Mouse (Mus musculus) ovary, postnatal 10 days (tissue): Measurements from ENCODE around the gene Ptms.
"Not testable (repeated sequence)": the region's sequence is repeated elsewhere in the genome, so short reads cannot be mapped to it uniquely, and the experiment has no call there.

Experiments
- DNase-seq: peaks from one replicate; pipeline ENCODE4 v3.0.0; 2022; ENCODE audit warnings: low spot score

The Ptms gene

DNA sequence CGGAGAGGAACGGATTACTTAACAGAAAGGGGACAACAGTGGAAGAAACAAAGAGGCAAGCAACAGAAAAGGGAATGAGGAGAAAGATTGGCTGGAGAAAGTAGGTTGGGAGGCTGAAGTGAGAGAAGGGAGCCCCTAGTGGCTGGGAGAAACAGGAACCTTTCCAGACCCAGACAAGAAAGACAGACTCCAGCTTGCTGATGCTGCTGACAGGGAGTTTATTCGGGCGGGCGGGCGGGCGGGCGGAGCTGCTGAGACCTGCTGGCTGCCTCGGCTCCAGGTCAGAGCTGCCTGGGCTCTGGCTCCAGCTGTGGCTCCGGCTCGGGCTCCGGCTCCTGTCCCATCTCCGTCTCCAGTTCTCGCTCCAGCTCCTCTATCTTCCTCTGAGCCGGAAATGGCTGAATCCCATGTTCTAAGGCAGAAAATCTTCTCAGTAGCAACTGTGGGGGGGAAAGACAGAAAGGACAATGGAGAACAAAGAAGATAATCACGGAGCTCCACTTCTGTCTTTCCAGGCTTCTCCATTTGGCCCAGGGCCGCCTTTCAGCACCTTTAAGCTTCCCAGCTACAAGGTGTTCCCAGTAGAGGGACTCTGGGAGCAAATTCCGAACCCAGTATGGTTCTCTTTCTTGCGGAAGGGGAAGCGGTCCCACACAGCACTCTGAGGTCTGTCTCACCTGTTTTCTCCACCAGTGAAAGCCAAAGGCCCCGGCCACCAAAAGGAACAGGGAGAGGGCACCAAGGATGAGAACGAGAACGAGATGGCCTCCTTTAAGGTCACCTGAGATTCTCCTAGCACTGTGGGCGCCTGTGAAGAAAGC, 15.5 kb downstream of the Ptms start:
- no peak for DNase-seq

DNA sequence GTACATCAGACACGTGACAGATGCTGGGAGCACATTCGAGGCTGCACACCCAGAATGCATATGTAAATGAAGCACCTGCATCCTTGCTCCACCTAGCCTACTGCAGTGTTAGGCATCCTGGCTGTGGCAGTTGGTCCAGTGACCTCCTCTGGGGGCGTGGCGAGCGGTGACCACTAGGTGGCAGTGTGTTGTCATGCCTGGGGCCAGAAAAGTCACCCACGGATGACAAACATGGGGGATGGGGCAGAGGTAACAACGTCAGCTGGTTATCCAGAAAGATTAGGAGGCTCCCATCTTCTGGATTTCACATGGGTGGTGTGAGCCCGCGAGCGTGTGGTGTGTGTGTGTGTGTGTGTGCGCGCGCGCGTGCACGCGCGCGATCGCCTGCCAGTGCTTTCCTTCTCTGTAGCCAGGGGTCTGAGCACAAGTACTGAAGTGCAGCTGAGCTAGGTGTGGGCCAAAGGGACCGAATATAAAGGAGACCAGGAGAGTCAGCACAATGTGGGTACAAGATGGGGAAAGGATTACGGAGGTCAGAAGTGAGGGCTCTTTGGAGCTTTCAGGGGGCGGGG, 16.2 kb downstream of the Ptms start:
- peak; percentile 96 for DNase-seq

DNA sequence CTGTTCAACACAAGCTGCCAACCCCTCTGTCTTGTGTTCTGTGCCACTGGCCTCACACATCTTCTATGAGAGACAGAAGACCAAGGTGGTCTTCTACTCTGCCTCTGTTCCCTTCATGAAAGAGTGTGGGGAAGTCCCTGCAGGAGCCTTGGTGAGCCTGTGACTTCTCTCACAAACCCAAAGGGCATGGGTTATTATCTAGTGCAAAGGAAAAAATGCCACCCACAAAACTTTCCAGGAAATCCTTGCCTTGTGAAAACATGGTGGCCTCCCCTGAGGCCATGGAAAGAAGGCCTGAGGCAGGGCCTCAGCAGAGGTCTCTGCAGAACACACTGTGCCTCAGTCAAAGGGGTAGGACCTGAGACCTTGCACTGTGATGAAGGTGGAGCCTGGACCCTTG, 18.1 kb downstream of the Ptms start:
- no peak for DNase-seq

DNA sequence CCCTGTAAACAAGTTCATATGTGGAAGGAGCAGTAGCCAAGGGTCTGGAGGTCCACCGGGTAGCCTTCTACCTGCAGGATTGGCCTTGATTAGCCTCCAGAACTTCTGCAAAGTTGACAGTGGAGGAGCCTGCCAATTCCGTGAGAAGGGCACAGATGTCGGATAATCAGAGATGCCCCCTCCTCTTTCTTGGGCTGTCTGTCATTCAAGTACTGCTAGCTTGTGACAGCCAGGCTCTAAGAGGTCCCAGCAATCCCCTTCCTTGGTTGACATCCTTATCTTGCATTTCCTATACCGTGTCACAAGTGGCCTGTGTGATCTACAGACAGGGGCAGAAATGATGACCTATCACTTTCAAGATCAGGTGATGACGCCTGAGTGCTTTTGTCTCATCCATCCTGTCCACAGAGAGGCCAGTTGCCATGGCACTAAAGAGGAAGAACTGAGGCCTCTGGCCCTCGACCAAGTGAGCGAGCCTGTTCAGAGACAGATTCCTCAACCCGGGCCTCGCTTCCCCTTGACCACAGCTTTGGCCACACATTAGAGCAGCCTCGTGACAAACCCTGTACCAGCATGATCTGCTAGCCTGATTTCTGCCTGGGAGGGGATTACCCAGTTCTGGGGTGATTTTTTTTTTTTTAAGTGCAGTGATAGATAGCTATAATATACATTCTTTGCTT, 19.0 kb downstream of the Ptms start:
- DNase-seq, result no peak

DNA sequence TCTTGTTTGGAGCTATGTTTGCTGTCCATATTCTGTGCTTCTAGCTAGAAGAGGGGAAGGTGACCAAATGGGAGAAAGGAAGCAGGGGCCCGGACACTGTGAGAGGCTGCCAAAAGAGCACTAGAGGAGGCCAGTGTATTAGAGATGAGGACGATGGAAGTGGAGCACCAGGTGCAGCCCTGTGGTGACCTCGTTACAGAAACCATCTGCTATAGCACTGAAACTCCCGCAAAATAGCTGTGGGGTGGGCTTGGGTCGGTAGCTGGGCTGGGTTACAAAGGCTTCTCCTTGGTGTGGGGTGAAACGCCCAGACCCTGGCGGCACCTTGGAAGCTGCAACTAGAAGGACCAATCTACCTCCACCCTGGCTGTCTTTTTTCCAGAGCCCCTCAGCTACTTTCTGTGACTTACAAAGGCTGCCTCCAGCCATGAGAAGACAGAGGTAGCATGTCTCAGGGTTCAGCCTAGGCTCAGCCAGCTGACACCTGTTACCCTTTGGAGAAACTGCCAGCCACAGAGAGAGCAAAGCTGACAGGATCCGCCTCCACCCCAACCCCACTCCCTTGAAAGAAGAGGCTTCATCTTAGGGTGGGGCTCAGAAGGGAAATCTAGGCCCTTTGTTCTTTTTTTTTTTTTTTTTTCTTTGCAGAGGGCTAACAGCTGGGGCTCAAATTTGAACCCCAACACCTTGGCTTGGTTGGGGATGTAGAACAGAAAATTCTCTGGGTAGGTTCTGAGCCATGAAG, 19.7 kb downstream of the Ptms start:
- DNase-seq, result no peak

DNA sequence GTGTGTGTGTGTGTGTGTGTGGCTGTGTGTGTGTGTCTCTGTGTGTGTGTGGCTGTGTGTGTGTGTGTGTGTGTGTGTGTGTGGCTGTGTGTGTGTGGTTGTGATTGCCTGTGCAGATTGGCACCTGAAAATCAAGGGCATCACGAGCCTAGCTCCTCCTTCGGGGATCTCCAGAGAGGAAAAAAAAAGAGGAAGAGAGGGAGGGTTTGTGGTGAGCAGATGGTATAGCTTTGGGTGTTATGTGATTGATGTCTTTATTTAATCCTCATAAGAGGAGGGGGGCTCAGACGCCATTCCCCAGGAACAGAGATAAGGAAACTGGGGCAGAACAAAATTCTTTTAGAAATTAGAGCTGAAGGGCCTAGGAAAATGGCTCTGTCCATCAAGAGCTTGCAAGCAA, 21.5 kb downstream of the Ptms start:
- no peak for DNase-seq

DNA sequence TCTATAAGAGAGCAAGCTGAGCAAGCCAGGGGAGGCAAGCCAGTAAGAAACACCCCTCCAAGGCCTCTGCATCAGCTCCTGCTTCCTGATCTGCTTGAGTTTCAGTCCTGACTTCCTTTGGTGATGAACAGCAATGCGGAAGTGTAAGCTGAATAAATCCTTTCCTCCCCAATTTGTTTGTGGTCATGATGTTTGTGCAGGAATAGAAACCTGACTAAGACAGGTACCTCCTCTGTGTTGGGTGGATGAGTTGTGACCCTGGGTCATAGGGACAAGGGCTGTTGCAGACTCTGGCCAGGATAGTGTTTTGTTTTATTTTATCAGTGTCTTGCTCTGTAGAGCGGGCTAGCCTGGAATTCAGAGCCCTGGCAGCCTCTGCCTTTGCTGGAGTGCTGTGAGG, 25.8 kb downstream of the Ptms start:
- not testable (repeated sequence) for DNase-seq

DNA sequence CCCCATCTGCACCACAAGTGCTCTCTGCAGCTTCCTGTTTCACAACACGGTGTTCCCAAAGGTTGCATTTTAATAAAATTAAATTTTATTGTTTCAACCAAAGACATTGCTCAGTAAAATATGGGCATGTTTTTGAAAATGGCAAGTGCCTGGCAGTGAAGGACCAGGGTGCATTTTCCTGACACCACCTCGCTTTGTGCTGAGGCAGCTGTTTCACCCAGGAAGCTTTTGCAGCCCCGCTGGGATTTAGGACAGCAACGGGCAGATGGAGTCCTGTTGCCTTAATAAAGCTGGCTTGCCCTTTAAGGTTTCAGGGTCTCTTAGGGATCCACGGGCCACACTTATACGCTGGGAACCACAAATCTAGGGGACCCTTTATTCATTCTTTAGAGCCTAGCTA, 28.9 kb downstream of the Ptms start:
- no peak for DNase-seq

DNA sequence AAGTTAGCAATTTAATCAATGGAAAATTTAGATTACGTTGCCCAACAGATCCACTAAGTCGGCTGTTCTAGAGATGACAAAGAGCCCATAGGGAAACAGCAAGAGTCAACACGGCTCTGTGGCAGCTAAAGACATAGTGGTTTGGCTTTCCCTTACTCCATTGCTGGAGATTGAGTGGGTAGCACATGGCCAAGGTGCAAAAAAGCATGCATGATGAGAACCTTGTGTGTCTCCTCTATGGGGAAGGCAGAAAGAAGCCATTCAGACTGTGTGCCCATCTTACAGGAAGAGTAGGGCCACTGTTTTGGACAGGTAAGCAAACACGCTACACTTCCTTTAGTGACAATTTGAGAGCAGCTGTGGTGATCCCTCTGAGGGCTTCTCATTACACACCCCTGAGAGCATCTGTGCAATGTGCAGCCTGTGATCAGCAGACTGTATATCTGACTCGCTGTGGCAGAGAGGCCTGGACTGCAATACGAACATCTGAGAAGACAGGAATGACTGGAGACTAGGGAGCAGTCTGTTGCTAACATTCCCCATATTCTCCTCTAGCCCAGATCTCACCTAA, 31.3 kb downstream of the Ptms start:
- DNase-seq, result no peak

DNA sequence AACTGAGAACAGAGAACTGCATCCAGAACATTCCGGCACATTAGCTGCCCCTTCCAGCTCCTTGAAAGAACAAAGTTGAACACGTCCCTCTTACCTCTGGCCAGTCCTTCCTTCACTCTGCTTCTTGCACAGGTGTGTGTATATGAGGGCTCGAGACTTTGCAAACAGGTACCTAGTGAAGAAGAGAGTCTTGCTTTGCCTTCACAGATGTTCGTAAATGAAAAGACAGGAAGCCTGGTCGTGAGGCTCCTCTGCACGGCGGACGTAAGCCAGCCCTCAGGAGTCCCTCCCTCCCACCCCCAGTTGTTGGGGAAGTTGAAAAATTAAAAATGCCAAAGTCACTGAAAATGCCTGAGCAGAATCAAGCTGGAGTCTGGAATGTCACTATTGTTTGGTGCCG, 31.9 kb downstream of the Ptms start, which contains the start of gene Cd4:
Cd4 (minus strand) TSS at position 236 of the 400 bp plus-strand sequence.
- DNase-seq, result no peak

DNA sequence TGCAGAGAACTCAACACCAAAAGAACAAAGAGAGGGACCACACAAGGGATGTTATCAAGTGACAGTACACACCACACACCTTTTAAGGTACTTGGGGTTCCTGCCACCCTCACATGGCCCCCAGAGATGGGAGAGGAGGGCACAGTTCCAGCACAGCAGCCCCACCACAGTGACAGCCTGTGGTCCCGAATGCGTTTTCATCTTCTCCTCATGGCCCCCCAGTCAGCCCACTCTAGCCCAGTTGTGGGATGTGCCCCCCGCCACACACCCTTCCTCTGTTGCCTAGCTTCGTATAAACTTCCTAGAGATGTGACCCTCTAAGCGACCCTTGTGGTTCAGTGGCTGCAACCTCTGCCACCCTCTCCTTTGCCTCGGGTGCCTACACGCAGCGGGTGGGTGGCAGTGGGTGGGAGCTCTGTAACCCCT, 33.9 kb downstream of the Ptms start:
- no peak for DNase-seq

DNA sequence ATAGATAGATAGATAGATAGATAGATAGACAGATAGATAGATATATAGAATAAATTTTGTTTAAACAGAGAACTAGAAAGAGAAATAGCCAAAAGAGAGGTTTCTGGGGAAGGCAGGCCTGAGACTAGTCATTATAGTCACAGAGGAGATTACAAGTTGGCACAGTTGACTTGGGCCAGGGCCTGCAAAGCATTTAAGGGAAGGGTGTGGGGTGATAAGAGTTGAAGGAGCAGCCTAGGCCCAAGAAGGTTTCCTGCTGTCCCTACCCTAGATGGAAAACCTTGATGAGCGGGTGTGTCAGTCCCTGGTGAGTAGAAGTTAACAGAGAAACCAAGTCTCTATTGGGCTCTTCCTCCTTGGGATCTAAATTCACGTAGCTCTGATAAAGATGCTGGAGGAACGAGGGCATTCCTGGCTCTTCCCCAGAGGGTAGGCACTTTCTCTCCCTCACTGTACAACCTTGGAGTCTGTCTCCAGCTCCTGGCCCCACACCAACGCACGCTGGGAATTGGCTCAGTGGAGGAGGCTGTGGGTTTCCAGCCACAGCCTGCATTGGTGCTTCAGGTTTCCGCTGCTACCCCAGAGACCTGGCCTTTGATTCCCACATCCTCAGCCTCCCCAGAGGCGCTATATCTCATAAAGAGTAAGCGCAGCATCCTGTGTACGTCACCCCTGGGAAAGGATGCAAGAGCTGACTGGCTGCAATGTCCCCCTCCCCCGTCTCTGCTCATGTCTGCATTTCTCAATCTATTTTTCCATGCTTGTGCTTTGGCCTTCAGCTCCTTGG, 35.0 kb downstream of the Ptms start:
- no peak for DNase-seq

DNA sequence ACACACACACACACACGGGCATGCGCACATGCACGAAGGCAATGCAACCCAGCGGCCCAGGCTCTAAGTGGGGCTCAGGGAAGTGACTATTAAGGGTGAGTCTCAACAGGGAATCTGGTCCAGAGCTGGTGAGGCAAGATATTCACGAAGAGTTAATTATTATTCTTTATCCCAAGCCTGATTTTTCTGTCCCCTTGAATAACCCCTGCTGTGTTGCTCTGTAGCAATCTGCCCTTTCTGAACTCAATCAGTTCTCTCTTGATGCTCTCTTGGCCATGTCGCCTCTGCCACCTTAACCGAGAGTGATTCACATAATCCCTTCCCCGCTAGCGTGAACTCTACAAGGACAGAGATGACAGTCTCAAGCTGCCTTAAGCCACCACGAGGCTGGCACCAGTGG, 36.6 kb downstream of the Ptms start:
- no peak for DNase-seq

DNA sequence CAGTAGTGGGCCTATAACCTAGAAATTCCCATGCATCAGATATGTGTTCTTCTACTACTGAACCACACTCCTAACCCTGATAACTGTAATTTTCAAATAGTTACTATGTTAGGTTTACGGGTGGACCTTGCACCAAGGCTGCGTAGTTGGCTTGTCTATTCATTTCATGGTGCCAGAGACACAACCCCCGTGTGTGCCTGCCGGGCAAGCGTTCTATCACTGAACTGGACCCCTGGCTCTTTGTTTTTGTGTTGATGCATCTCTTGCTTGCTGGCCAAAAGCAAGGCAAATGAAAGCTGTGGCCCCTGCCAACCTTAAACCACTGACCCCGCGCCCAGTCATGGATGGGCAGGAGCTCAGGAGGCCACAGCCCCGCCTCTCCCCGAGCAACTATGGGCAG, 38.1 kb downstream of the Ptms start:
- no peak for DNase-seq

DNA sequence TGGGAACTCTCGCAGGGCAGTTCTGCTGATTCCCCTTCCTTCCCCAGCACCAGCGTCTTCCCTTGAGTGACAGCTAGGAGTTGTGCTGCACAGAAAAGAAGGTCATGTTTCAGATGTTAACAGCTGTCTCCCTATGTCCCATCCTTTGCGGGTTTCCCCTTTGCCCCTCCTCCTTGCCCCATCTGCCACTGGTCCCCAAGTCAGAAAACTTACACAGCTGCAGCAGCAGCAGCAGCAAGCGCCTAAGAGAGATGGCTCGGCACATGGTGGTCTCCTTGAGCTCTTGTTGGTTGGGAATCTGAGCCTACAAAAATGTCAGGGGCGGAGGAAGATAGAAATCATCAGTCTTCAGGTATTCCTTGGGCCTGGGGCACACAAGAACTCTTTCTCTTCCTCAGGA, 40.5 kb downstream of the Ptms start:
- DNase-seq, result no peak

DNA sequence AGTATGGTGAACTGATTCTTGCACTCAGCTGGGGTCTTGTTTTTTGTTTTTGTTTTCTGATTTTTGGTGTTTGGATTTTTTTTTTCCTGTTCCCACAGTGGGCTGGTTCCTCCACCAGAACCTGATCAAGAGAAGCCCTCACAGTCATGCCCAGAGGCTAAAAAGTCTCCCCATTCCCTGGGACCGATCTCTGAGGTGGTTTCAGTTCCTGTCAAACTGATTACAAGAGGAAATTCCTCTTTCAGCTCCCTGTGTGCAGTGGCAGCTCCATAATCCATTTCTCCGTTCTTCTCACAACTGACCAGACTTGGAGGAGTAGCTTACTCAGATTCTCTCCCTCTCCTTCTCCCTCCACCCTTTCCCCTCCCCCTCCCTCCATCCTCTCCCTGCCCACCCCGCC, 45.6 kb downstream of the Ptms start:
- no peak for DNase-seq

DNA sequence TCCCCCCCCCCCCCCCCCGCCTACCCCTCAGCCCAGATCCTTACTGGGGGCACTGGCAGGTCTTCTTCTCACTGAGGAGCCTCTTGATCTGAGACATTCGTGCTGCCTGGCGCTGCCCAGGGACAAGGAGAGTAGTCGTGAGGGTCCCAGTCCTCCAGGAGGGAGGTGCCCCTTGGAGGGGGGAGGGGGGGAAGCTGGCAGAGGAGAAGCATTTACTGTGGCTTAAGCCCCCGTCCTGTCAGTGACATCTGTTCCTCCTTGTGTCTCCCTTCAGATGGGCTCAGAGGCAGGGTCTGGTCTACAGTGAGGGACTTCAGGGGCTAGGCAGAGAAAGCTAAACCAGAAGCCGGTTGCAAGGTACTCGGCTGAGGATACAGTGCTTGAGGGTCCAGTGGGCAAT, 53.3 kb downstream of the Ptms start:
- DNase-seq, result no peak

DNA sequence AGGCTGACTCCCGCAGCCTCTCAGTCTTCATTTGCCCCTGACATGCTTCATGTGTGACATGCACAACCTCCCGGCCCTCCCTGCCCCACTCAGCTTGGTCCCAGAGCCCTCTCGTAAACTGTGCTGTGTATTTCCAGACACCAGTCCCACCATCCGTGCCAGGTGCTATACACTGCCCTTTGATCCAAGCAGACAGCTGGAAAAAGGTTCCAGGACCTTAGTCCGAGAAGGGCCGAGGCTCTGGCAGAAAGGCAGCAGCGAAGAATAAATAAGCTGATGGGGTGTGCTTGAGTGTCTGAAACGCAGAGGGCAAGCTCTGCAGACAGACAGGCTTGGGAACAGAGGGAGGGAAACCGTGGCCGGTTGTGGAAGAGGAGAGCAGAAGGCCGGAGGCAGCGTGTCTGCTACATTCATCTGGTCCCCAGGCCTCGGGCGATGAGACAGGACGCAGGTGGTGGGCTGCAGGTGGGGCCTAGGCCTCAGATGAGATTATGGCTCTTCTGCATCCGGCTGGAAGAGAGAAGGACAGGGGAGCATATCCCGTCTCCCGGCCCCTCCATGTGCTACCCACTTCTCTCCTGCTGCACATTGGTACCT, 54.0 kb downstream of the Ptms start:
- no peak for DNase-seq
